Comparison of ENCODE assay signal across 8 mouse cellular contexts in genomic region chr6:49214086-49214927, GRCm38 (mm10). TPM values are rescaled to one million over a fixed set of nuclear protein-coding genes. Genes with fewer than 3 reads are reported as not detected.
DNase-seq lines count a peak whose midpoint lies in the region; ATAC-seq and TF ChIP-seq lines count a peak whose summit lies in the region.

No protein-coding gene starts in this region.

- TF ChIP-seq CTCF in bone marrow macrophage, adult 2 months (IDR thresholded peaks at IDR 0.05; ENCODE audit: low read depth, low read length), result no peak; the same call in 1 of the 2 replicates

- H3K27ac ChIP-seq in bone marrow macrophage, adult 2 months (ENCODE audit: insufficient read depth, low read depth, low read length), result peak overlapping the region; percentile 79
- peak overlapping the region; percentile 95 for H3K27ac ChIP-seq in midbrain, embryonic 14.5 days (replicated peaks; ENCODE audit: low read depth, low read length)

- H3K36me3 ChIP-seq in megakaryocyte, embryonic 14.5 days (replicated peaks; ENCODE audit: low read length), result peaks cover 9% of the 10 kb centered on the region
- H3K36me3 ChIP-seq in midbrain, embryonic 14.5 days (ENCODE audit: control insufficient read depth, insufficient read depth, low read length), result no peaks in the 10 kb centered on the region

- no peaks in the 10 kb centered on the region for H3K9me3 ChIP-seq in megakaryocyte, embryonic 14.5 days
- H3K9me3 ChIP-seq in midbrain, embryonic 14.5 days (ENCODE audit: control insufficient read depth, low read length), result no peaks in the 10 kb centered on the region

- no peak for ATAC-seq in megakaryocyte, adult 5-6 weeks (ENCODE audit: poor library complexity, severe bottlenecking)
- 0 out of 2 replicates have a peak, but pooled peaks have one; percentile 5 for ATAC-seq in granulocyte monocyte progenitor cell, adult 5-6 weeks (replicated peaks; ENCODE audit: poor library complexity, severe bottlenecking)
- ATAC-seq in midbrain, embryonic 14.5 days (ENCODE audit: low FRiP score, low TSS enrichment), result 0 out of 2 replicates have a peak, but pooled peaks have one; percentile 9

- H3K27me3 ChIP-seq in megakaryocyte, embryonic 14.5 days (replicated peaks), result no peaks in the 10 kb centered on the region
- no peaks in the 10 kb centered on the region for H3K27me3 ChIP-seq in midbrain, embryonic 14.5 days (ENCODE audit: control insufficient read depth, insufficient read depth, low read length)

- DNase-seq in kidney, postnatal 25 days, result peak; percentile 20 to 47
- DNase-seq in midbrain, embryonic 14.5 days, result peak; percentile 90
- peak; percentile 12 for DNase-seq in thymus, adult 18-20 months
- no peak for DNase-seq in layer of hippocampus, adult 11-12 months (ENCODE audit: low spot score)

- H3K4me2 ChIP-seq in midbrain, embryonic 14.5 days (ENCODE audit: low read length), result peak overlapping the region; percentile 82

- H3K4me1 ChIP-seq in megakaryocyte, embryonic 14.5 days, result peaks cover 39% of the 10 kb centered on the region
- peaks cover 20% of the 10 kb centered on the region for H3K4me1 ChIP-seq in bone marrow macrophage, adult 2 months (ENCODE audit: control insufficient read depth, insufficient read depth, low read length)
- peaks cover 33% of the 10 kb centered on the region for H3K4me1 ChIP-seq in midbrain, embryonic 14.5 days (ENCODE audit: control insufficient read depth, insufficient read depth, low read length)

- peak overlapping the region; percentile 95 for H3K4me3 ChIP-seq in megakaryocyte, embryonic 14.5 days (replicated peaks)
- peak overlapping the region; percentile 93 for H3K4me3 ChIP-seq in bone marrow macrophage, adult 2 months (ENCODE audit: insufficient read depth, low read length)
- peak overlapping the region; percentile 91 for H3K4me3 ChIP-seq in midbrain, embryonic 14.5 days (replicated peaks; ENCODE audit: low read depth, low read length)

- peak overlapping the region; percentile 96 for H3K9ac ChIP-seq in midbrain, embryonic 14.5 days (replicated peaks; ENCODE audit: low read length)

- no peak for TF ChIP-seq POLR2A in bone marrow macrophage, adult 2 months (IDR thresholded peaks at IDR 0.05; ENCODE audit: borderline replicate concordance, low read depth, low read length)

- WGBS in midbrain, embryonic 14.5 days, result under 1% methylated on average over 72 of the region's 76 CpGs

RNA-seq across cellular contexts. Expression of gene Igf2bp3, which starts 0.5 kb away (rescaled TPM):
- polyA plus RNA-seq in megakaryocyte, embryonic 14.5 days (2012; ENCODE audit: insufficient read depth, low replicate concordance), result 0.39 and 11.9 TPM in 2 replicates
- 0.02 and 0.05 TPM in 2 replicates for total RNA-seq in megakaryocyte, adult 5-6 weeks (2015)
- not detected in 2 replicates for total RNA-seq in megakaryocyte, adult 5-6 weeks (2017)
- 0.68 and 0.79 TPM in 2 replicates for polyA plus RNA-seq in bone marrow macrophage, adult 2 months (2012; ENCODE audit: insufficient read depth, insufficient read length, missing spikeins)
- total RNA-seq in granulocyte monocyte progenitor cell, adult 5-6 weeks (2014; fragmentation: Nextera tagmentation), result 0.26 TPM in 1 of 2 replicates, not detected in the other
- total RNA-seq in granulocyte monocyte progenitor cell, adult 5-6 weeks (2017), result under 0.01 and 0.09 TPM in 2 replicates
- polyA plus RNA-seq in midbrain, embryonic 14.5 days (2014; fragmentation: Nextera tagmentation; extraction: Ambion mirVana), result 24.7 and 39.2 TPM in 2 replicates

RNA-seq across cellular contexts. Expression of gene Tra2a, which starts 49.5 kb away (rescaled TPM):
- polyA plus RNA-seq in megakaryocyte, embryonic 14.5 days (2012; ENCODE audit: insufficient read depth, low replicate concordance), result 12.2 TPM in 1 of 2 replicates, not detected in the other
- 124 and 144 TPM in 2 replicates for total RNA-seq in megakaryocyte, adult 5-6 weeks (2015)
- 98.9 and 106 TPM in 2 replicates for total RNA-seq in megakaryocyte, adult 5-6 weeks (2017)
- 94.2 and 103 TPM in 2 replicates for polyA plus RNA-seq in bone marrow macrophage, adult 2 months (2012; ENCODE audit: insufficient read depth, insufficient read length, missing spikeins)
- total RNA-seq in granulocyte monocyte progenitor cell, adult 5-6 weeks (2014; fragmentation: Nextera tagmentation), result 171 and 173 TPM in 2 replicates
- 179 and 205 TPM in 2 replicates for total RNA-seq in granulocyte monocyte progenitor cell, adult 5-6 weeks (2017)
- 58.0 and 105 TPM in 2 replicates for polyA plus RNA-seq in midbrain, embryonic 14.5 days (2014; fragmentation: Nextera tagmentation; extraction: Ambion mirVana)
